Mouse (Mus musculus): ENCODE measurements around the gene Aff1. TPM values are rescaled to one million over a fixed set of nuclear protein-coding genes. Genes with fewer than 3 reads are reported as not detected.

The Aff1 gene
- total and polyA plus RNA-seq, 3 experiments, result 10.5 to 46.9 (median 37.4) TPM

DNA sequence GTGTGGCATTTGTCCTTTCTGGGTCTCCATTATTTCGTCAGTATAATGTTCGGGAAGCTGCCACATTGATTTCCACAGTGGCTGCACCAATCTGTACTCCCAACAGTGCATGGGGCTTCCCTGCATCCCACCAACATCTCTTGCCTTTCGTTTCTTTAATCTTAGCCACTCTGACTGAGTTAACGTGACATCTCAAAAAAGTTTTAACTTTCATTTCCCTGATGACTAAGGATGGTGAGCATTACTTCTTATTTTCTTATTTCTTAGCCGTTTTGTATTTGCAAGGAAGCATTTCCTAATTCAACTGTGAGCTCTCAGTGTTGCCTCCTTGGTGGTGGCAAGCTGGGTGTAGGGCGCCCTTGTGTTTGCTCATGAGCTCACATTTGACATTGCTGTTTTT, 22.8 kb downstream of the Aff1 start:
- H3K27ac ChIP-seq, result no peak overlapping the region
- H3K27me3 ChIP-seq (ENCODE audit: control insufficient read depth, insufficient read depth, low read length), result no peaks in the 10 kb centered on the region
- no peak overlapping the region for H3K4me3 ChIP-seq
- intact Hi-C loops (cut with DNase I), result no loop called here
- no peak overlapping the region for H3K9ac ChIP-seq (ENCODE audit: low read depth, low read length)
- WGBS, result 85% methylated on average over 6 of the region's 6 CpGs
- H3K79me2 ChIP-seq (replicated peaks; ENCODE audit: control insufficient read depth, insufficient read depth, low read length), result no peaks in the 10 kb centered on the region; the same call in 1 of the 2 replicates
- no peak for DNase-seq
- H3K4me1 ChIP-seq (ENCODE audit: control insufficient read depth, insufficient read depth, low read length), result no peaks in the 10 kb centered on the region; the same call in none of the 2 replicates
- TF ChIP-seq EP300 (IDR thresholded peaks at IDR 0.05; ENCODE audit: insufficient read depth, low read depth, low read length) (no peak), CTCF (IDR thresholded peaks at IDR 0.05) (no peak), POLR2A (IDR thresholded peaks at IDR 0.05; ENCODE audit: insufficient read depth, low read depth, low read length) (no peak)
- peaks cover 7% of the 10 kb centered on the region for H3K36me3 ChIP-seq (ENCODE audit: control insufficient read depth, insufficient read depth, low read length)

- no peak overlapping the region for H3K27ac ChIP-seq
- intact Hi-C loops (cut with DNase I), result no loop called here
These were observed 24.7 kb downstream of the Aff1 start for GRCm38 (mm10) chr5:103716824-103717342.

GRCm38 (mm10) chr5:103719131-103719530, 27.0 kb downstream of the Aff1 start:
- H3K9ac ChIP-seq (ENCODE audit: low read depth, low read length), result no peak overlapping the region
- H3K27ac ChIP-seq, result no peak overlapping the region
- H3K27me3 ChIP-seq (ENCODE audit: control insufficient read depth, insufficient read depth, low read length), result no peaks in the 10 kb centered on the region
- H3K4me1 ChIP-seq (ENCODE audit: control insufficient read depth, insufficient read depth, low read length), result no peaks in the 10 kb centered on the region; the same call in 1 of the 2 replicates
- no peak overlapping the region for H3K4me3 ChIP-seq
- no peaks in the 10 kb centered on the region; the same call in 1 of the 2 replicates for H3K79me2 ChIP-seq (replicated peaks; ENCODE audit: control insufficient read depth, insufficient read depth, low read length)
- TF ChIP-seq EP300 (IDR thresholded peaks at IDR 0.05; ENCODE audit: insufficient read depth, low read depth, low read length), result no peak
- TF ChIP-seq POLR2A (IDR thresholded peaks at IDR 0.05; ENCODE audit: insufficient read depth, low read depth, low read length), result no peak
- TF ChIP-seq CTCF (IDR thresholded peaks at IDR 0.05), result no peak
- intact Hi-C loops (cut with DNase I), result no loop called here
- DNase-seq, result no peak
- H3K36me3 ChIP-seq (ENCODE audit: control insufficient read depth, insufficient read depth, low read length), result no peaks in the 10 kb centered on the region
- 53% methylated on average over 6 of the region's 6 CpGs for WGBS

More at GRCm38 (mm10) chr5:103716824-103717342, 24.7 kb downstream of the Aff1 start:
- no peak for DNase-seq
- H3K9ac ChIP-seq (ENCODE audit: low read depth, low read length), result no peak overlapping the region
- no peaks in the 10 kb centered on the region; the same call in 1 of the 2 replicates for H3K79me2 ChIP-seq (replicated peaks; ENCODE audit: control insufficient read depth, insufficient read depth, low read length)
- H3K4me1 ChIP-seq (ENCODE audit: control insufficient read depth, insufficient read depth, low read length), result no peaks in the 10 kb centered on the region; the same call in 1 of the 2 replicates
- no peak for TF ChIP-seq POLR2A (IDR thresholded peaks at IDR 0.05; ENCODE audit: insufficient read depth, low read depth, low read length)
- no peak for TF ChIP-seq CTCF (IDR thresholded peaks at IDR 0.05)
- no peak for TF ChIP-seq EP300 (IDR thresholded peaks at IDR 0.05; ENCODE audit: insufficient read depth, low read depth, low read length)
- no peak overlapping the region for H3K4me3 ChIP-seq
- WGBS, result 92% methylated on average over 5 of the region's 5 CpGs
- no peaks in the 10 kb centered on the region for H3K27me3 ChIP-seq (ENCODE audit: control insufficient read depth, insufficient read depth, low read length)
- peaks cover 1% of the 10 kb centered on the region for H3K36me3 ChIP-seq (ENCODE audit: control insufficient read depth, insufficient read depth, low read length)

DNA sequence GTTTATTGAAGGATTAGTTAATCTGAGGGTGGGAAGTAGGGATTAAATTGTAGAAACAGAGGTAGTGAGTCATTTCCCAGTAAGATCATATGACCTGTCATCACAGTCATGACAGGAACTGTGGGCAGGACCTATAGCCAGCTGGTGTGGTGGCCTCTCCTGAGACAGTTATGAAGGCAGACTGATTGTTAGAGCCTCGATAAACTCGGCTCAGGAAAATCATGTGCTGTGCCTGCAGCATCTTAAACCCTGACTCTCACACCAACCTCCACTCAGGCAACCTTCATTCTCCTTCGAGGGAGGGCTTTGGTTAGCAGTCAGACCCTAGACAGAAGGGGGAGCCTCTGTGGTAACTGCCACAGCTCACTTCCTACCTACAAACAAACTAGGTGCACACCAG, 27.7 kb downstream of the Aff1 start:
- no peaks in the 10 kb centered on the region; the same call in 1 of the 2 replicates for H3K79me2 ChIP-seq (replicated peaks; ENCODE audit: control insufficient read depth, insufficient read depth, low read length)
- H3K9ac ChIP-seq (ENCODE audit: low read depth, low read length), result no peak overlapping the region
- TF ChIP-seq CTCF (IDR thresholded peaks at IDR 0.05), result no peak
- no peak for TF ChIP-seq POLR2A (IDR thresholded peaks at IDR 0.05; ENCODE audit: insufficient read depth, low read depth, low read length)
- TF ChIP-seq EP300 (IDR thresholded peaks at IDR 0.05; ENCODE audit: insufficient read depth, low read depth, low read length), result no peak
- H3K27ac ChIP-seq, result no peak overlapping the region
- WGBS, result 28% methylated on average over 3 of the region's 3 CpGs
- no peak overlapping the region for H3K4me3 ChIP-seq
- H3K4me1 ChIP-seq (ENCODE audit: control insufficient read depth, insufficient read depth, low read length), result no peaks in the 10 kb centered on the region; the same call in 1 of the 2 replicates
- intact Hi-C loops (cut with DNase I), result no loop called here
- no peaks in the 10 kb centered on the region for H3K36me3 ChIP-seq (ENCODE audit: control insufficient read depth, insufficient read depth, low read length)
- H3K27me3 ChIP-seq (ENCODE audit: control insufficient read depth, insufficient read depth, low read length), result no peaks in the 10 kb centered on the region
- DNase-seq, result no peak

GRCm38 (mm10) chr5:103720967-103721366, 28.8 kb downstream of the Aff1 start:
- intact Hi-C loops (cut with DNase I), result no loop called here
- H3K79me2 ChIP-seq (replicated peaks; ENCODE audit: control insufficient read depth, insufficient read depth, low read length), result no peaks in the 10 kb centered on the region
- H3K4me3 ChIP-seq, result no peak overlapping the region
- H3K9ac ChIP-seq (ENCODE audit: low read depth, low read length), result no peak overlapping the region
- WGBS, result 85% methylated on average over 6 of the region's 6 CpGs
- H3K36me3 ChIP-seq (ENCODE audit: control insufficient read depth, insufficient read depth, low read length), result no peaks in the 10 kb centered on the region
- TF ChIP-seq POLR2A (IDR thresholded peaks at IDR 0.05; ENCODE audit: insufficient read depth, low read depth, low read length) (no peak), CTCF (IDR thresholded peaks at IDR 0.05) (no peak), EP300 (IDR thresholded peaks at IDR 0.05; ENCODE audit: insufficient read depth, low read depth, low read length) (no peak)
- DNase-seq, result no peak
- H3K4me1 ChIP-seq (ENCODE audit: control insufficient read depth, insufficient read depth, low read length), result no peaks in the 10 kb centered on the region; the same call in 1 of the 2 replicates
- H3K27me3 ChIP-seq (ENCODE audit: control insufficient read depth, insufficient read depth, low read length), result no peaks in the 10 kb centered on the region
- no peak overlapping the region for H3K27ac ChIP-seq

DNA sequence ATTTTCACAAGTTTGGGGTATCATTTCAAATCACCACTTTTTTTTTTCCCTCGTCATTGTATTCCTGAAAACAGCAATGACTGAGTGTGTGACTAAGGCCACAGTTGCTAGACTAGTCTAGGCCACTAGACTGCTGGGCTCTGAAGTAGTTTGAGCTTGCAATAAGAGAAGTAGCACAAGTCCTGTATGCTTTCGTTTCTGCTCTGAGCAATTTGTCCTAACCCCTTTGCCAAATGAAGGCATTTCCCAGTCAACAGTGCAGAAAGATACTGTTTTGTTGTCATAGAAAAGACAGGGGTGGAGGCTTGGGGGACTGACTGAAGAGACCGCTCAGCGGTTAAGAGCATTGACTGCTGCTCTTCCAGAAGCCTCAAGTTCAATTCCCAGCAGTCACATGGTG, 29.3 kb downstream of the Aff1 start:
- Histone ChIP-seq H3K79me2 (replicated peaks; ENCODE audit: control insufficient read depth, insufficient read depth, low read length) (no peaks in the 10 kb centered on the region), H3K27ac (no peak overlapping the region), H3K4me3 (no peak overlapping the region), H3K36me3 (ENCODE audit: control insufficient read depth, insufficient read depth, low read length) (no peaks in the 10 kb centered on the region), H3K4me1 (ENCODE audit: control insufficient read depth, insufficient read depth, low read length) (peaks cover 1% of the 10 kb centered on the region; the same call in 1 of the 2 replicates), H3K27me3 (ENCODE audit: control insufficient read depth, insufficient read depth, low read length) (no peaks in the 10 kb centered on the region), H3K9ac (ENCODE audit: low read depth, low read length) (no peak overlapping the region)
- TF ChIP-seq POLR2A (IDR thresholded peaks at IDR 0.05; ENCODE audit: insufficient read depth, low read depth, low read length), result no peak
- TF ChIP-seq EP300 (IDR thresholded peaks at IDR 0.05; ENCODE audit: insufficient read depth, low read depth, low read length), result no peak
- TF ChIP-seq CTCF (IDR thresholded peaks at IDR 0.05), result no peak
- DNase-seq, result no peak
- WGBS, result 70% methylated on average over 4 of the region's 4 CpGs
- intact Hi-C loops (cut with DNase I), result no loop called here
